Mouse (Mus musculus): ENCODE measurements at regions not wholly inside any gene's neighbourhood (a gene's known extent, or its start where the extent isn't known, plus 50 kb on each side); places are given as distances from the start of the nearest gene placed in this dataset.

GRCm38 (mm10) chr7:121589088-121589605 lies 117.9 kb downstream of the Usp31 start:
- no peak for DNase-seq (ENCODE audit: low spot score)

DNA sequence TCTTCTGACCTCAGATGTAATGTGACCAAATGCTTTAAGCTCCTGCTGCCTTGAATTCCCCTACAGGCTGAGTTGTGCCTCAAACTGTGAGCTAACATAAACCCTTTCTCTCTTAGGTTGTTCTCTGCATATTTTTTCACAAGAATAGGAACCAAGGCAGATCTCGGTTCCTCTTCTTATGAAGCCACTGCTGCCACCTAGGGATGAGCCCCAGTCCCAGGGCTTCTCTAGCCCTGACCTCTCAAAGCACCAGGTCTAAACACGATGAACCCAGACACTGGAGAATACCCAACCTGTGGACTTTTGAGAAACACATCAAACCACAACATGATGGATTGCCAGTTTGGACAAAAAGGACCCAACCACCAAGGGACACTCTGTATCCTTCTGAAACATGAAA lies 119.3 kb downstream of the Usp31 start:
- no peak for DNase-seq (ENCODE audit: low spot score)

DNA sequence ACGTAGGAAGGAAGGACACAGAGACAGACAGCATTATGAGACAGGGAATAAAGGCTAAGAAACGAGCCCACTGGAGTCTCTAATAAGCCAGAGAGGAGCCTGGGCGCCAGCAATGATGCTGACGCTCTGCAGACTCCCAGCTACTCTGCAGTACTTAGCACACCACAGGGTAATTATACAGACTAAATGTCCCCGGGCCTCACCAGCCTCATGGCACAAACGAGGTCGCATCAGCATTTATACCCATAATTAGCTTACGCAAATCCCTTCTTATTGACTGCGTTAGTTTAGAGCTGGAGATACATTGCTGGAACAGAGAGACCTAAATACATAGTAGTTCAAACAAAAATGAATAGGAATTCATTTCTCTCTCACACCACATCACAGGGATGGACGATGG lies 121.3 kb downstream of the Usp31 start:
- DNase-seq (ENCODE audit: low spot score): no peak

- no peak for DNase-seq (ENCODE audit: low spot score)
Measured at GRCm38 (mm10) chr7:121579497-121579896, 127.6 kb downstream of the Usp31 start.

- no peak for DNase-seq (ENCODE audit: low spot score)
Measured at GRCm38 (mm10) chr7:121572681-121573335, 134.2 kb downstream of the Usp31 start.

DNA sequence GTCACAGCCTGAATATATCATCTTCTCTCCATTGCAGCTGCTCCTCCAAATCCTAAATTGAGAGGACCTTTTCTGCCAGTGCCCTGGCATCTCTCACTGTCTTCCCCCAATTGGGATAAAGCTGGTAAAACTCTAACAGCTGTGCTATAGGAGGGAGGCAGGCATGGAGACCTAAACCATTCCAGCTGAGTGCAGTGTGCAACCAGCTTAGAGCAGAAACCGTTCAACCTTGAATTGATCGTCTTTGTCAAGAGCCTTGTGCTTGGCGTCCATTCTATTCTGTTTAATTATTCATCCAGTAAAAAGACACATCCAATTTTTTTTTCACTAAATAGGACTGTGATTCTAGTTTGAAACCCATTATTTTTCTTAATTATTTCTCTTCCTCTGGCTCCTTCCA lies 135.3 kb downstream of the Usp31 start:
- no peak for DNase-seq (ENCODE audit: low spot score)

GRCm38 (mm10) chr7:121571292-121571691 lies 135.8 kb downstream of the Usp31 start:
- no peak for DNase-seq (ENCODE audit: low spot score)

DNA sequence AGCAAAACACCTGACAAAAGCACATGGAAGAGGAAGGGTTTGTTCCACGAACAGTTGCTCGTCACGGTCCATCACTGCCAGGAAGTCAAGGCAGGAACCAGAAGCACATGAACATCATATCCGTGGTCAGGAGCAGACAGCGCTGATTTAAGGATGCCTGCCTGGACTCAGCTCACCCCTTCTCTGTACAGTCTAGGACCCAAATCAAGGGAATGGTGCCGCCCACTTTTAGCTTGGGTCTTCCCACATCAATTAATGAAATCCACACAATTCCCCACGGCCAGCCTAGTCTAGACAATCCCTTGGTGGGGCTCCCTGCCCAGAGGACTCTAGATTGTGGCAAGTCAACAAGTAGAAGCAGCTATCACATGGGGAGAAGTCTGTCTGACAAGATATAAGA lies 137.8 kb downstream of the Usp31 start:
- no peak for DNase-seq (ENCODE audit: low spot score)

GRCm38 (mm10) chr7:121568064-121568463 lies 139.0 kb downstream of the Usp31 start:
- no peak for DNase-seq (ENCODE audit: low spot score)

DNA sequence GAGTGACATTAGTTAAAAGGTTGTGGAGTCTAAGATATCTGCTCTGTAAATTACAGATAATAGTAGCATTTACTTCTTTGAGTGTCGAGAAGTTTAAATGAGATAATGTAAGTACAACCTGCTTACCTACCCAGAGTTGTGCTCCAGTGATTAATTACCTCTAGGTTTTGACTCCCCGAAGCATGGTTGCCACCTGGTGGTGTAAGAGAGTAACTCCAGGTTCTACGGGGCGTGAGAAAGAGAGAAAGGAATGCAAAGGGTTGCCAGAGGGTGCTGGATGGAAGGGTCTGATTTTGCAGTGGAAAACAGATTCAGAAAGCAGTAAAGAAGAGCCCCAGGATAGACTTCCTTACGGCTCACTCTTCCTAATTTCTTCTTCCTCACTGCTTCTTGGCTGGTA lies 143.5 kb downstream of the Usp31 start:
- DNase-seq (ENCODE audit: low spot score): peak; percentile 14

DNA sequence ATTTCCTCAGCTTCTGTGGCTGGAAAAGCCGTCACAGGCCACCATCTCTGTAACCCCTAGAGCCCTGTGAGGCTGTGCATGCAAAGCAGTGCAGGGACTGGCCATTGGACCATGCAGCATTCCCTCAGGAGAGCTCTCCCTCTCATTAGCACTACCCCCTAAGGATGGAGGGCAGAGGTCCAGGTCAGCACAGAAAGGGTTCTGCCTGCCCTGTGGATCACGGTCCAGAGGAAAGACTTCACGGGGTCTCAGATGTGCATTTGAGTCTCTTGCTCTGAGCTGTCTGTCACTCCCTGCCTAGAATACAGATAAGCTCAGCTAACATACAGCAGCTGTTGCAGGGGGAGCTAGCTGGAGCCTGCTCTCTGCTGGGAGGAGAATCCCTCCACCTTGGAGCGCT lies 151.6 kb downstream of the Usp31 start:
- no peak for DNase-seq (ENCODE audit: low spot score)
